Mouse (Mus musculus): ENCODE results near the gene Amdhd1. TPM values are rescaled to one million over a fixed set of nuclear protein-coding genes. Genes with fewer than 3 reads are reported as not detected.

Amdhd1 gene
- polyA plus RNA-seq, 1 experiment from 2014 or later, result 0.18 TPM

Other genes starting within 250 kb of the Amdhd1 start
- 7.0 and 11.0 TPM in 2 replicates for gene Elk3, start 228.9 kb downstream of the Amdhd1 start, polyA plus RNA-seq (2014; fragmentation: Nextera tagmentation; extraction: Ambion mirVana)
- 97.3 and 115 TPM in 2 replicates for gene Lta4h, start 86.6 kb downstream of the Amdhd1 start, polyA plus RNA-seq (2014; fragmentation: Nextera tagmentation; extraction: Ambion mirVana)
- 0.27 TPM in 1 of 2 replicates, not detected in the other for gene Hal, start 51.3 kb downstream of the Amdhd1 start, polyA plus RNA-seq (2014; fragmentation: Nextera tagmentation; extraction: Ambion mirVana)
- 0.32 and 0.46 TPM in 2 replicates for gene Ccdc38, start 599 bp upstream of the Amdhd1 start, polyA plus RNA-seq (2014; fragmentation: Nextera tagmentation; extraction: Ambion mirVana)
- gene Snrpf, start 49.7 kb upstream of the Amdhd1 start, polyA plus RNA-seq (2014; fragmentation: Nextera tagmentation; extraction: Ambion mirVana), result 103 and 123 TPM in 2 replicates
- gene Ntn4, start 100.6 kb upstream of the Amdhd1 start, polyA plus RNA-seq (2014; fragmentation: Nextera tagmentation; extraction: Ambion mirVana), result 0.78 and 0.97 TPM in 2 replicates